Comparison of ENCODE assay signal across 10 mouse cellular contexts in genomic region chr13:78795228-78795627, GRCm38 (mm10).
"Had no signal": no experiment of that assay in that cellular context is flagged by ENCODE, and none has a peak within 500 bp of the region (broad histone marks: within the 10 kb centered on the region; RNA-seq: fewer than 3 reads in every experiment).

No protein-coding gene starts in this region.

- H3K27me3 ChIP-seq: limb, embryonic 13.5 days; midbrain, embryonic 15.5 days had no signal

- H3K4me2 ChIP-seq: limb, embryonic 13.5 days; midbrain, embryonic 11.5 days; midbrain, embryonic 15.5 days had no signal

- ATAC-seq: inflammation-experienced regulatory T-cells, adult 6 months; midbrain, embryonic 15.5 days had no signal

- DNase-seq: left cerebral cortex, postnatal 4 days; lung, adult 18-20 months; right cerebral cortex, adult 18-20 months; right cerebral cortex, postnatal 25 days; thymus, postnatal 4 days had no signal

- H3K9me3 ChIP-seq: limb, embryonic 13.5 days; midbrain, embryonic 15.5 days had no signal

- H3K9ac ChIP-seq: limb, embryonic 13.5 days; liver, embryonic 14.5 days; midbrain, embryonic 15.5 days had no signal

- H3K36me3 ChIP-seq: limb, embryonic 13.5 days; midbrain, embryonic 15.5 days had no signal

- H3K4me1 ChIP-seq: limb, embryonic 13.5 days; midbrain, embryonic 15.5 days had no signal

- H3K27ac ChIP-seq: limb, embryonic 13.5 days; liver, embryonic 14.5 days; midbrain, embryonic 15.5 days had no signal

- H3K4me3 ChIP-seq: limb, embryonic 13.5 days; midbrain, embryonic 15.5 days had no signal
